Mouse (Mus musculus) kidney, adult 8-10 months (tissue): ENCODE results near the gene Cst13.

Experiments
- DNase-seq, 2 experiments: peaks; one replicate each; pipeline ENCODE4 v3.0.0; 2022

Cst13 gene

GRCm38 (mm10) chr2:148875335-148875811, 55.5 kb downstream of the Cst13 start, which contains the start of gene Cst3:
Gene Cst3, minus strand, starts transcription at chr2:148875692.
- peak; percentile 95 to 96 for DNase-seq

GRCm38 (mm10) chr2:148877016-148877770, 57.3 kb downstream of the Cst13 start:
- DNase-seq: peak; percentile 53 to 60

GRCm38 (mm10) chr2:148878641-148879130, 58.8 kb downstream of the Cst13 start:
- DNase-seq: no peak

GRCm38 (mm10) chr2:148879199-148879598, 59.3 kb downstream of the Cst13 start:
- DNase-seq: peak in 1 of 2 experiments; percentile 38
